Mouse (Mus musculus): ENCODE measurements around the gene Anp32b. TPM values are rescaled to one million over a fixed set of nuclear protein-coding genes. Genes with fewer than 3 reads are reported as not detected.

Anp32b gene
- 260 and 262 TPM in 2 replicates for polyA plus RNA-seq (2015; fragmentation: Nextera tagmentation; extraction: Ambion mirVana)

- Histone ChIP-seq H3K36me3 (no peaks in the 10 kb centered on the region), H3K4me1 (replicated peaks) (peaks cover 14% of the 10 kb centered on the region), H3K4me3 (replicated peaks) (peak within 1 kb of the TSS; percentile 94), H3K9ac (peak within 1 kb of the TSS; percentile 98), H3K9me3 (no peaks in the 10 kb centered on the region), H3K4me2 (replicated peaks) (peak within 1 kb of the TSS; percentile 81), H3K27ac (peak within 1 kb of the TSS; percentile 100), H3K27me3 (replicated peaks) (no peaks in the 10 kb centered on the region)
- under 1% methylated on average over 53 of the region's 66 CpGs for WGBS
- ATAC-seq: peak; percentile 95
Observed at GRCm38 (mm10) chr4:46450519-46451131, at the start of gene Anp32b. Gene Anp32b (plus strand): TSS chr4:46450902.

- ATAC-seq: peak; percentile 81
- Histone ChIP-seq H3K9ac (no peak overlapping the region), H3K4me1 (replicated peaks) (no peaks in the 10 kb centered on the region), H3K36me3 (no peaks in the 10 kb centered on the region), H3K9me3 (no peaks in the 10 kb centered on the region), H3K4me3 (replicated peaks) (no peak overlapping the region), H3K27ac (no peak overlapping the region), H3K27me3 (replicated peaks) (no peaks in the 10 kb centered on the region), H3K4me2 (replicated peaks) (no peak overlapping the region)
- 55% methylated on average over 6 of the region's 6 CpGs for WGBS
Observed at GRCm38 (mm10) chr4:46404042-46404795, 46.5 kb upstream of the Anp32b start.

DNA sequence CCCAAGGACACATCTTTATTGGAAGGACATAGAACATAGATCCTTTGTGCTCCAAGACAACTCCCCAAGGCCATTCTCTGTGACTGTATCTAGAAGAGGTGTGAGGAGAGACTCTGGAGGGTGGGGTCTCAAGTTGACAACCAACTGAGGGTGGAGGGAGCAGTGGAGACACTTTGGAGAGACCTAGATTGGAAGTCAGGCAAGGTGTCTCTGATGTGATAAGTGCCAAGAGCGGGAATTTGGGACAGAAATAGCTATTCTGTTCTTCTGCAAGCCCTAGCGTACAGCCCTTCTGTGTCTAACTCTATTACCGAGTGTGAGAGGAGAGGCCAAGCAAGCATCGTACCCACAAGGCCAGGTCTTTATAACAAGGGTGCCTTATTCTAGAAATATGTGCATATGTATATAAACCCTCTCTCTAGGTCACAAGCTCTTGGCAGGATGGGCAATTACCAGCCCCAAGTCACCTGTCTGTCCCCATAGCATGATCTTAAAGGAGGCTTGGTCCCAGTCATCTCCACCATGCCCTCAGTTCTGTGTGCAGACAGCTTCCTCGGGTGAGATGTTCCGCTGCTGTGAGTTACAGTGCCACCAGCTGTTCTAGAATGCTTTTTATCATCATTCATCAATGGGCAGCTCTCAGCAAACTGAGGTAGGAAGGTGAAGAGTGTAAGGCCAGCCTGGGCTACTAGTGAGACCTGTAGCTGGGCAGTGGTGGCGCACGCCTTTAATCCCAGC, 43.6 kb upstream of the Anp32b start:
- no peaks in the 10 kb centered on the region for H3K4me1 ChIP-seq (replicated peaks)
- H3K4me3 ChIP-seq (replicated peaks): no peak overlapping the region
- H3K27me3 ChIP-seq (replicated peaks): no peaks in the 10 kb centered on the region
- H3K4me2 ChIP-seq (replicated peaks): no peak overlapping the region
- no peak overlapping the region for H3K27ac ChIP-seq
- no peaks in the 10 kb centered on the region for H3K36me3 ChIP-seq
- no peak overlapping the region for H3K9ac ChIP-seq
- peak; percentile 68; the same call in 1 of the 2 replicates for ATAC-seq
- 90% methylated on average over 8 of the region's 8 CpGs for WGBS
- H3K9me3 ChIP-seq: no peaks in the 10 kb centered on the region

- no peaks in the 10 kb centered on the region for H3K27me3 ChIP-seq (replicated peaks)
- H3K4me3 ChIP-seq (replicated peaks): no peak overlapping the region
- H3K9me3 ChIP-seq: no peaks in the 10 kb centered on the region
- no peaks in the 10 kb centered on the region for H3K4me1 ChIP-seq (replicated peaks)
- H3K27ac ChIP-seq: no peak overlapping the region
- H3K4me2 ChIP-seq (replicated peaks): no peak overlapping the region
- 0 out of 2 replicates have a peak, but pooled peaks have one; percentile 43 for ATAC-seq
- no peaks in the 10 kb centered on the region for H3K36me3 ChIP-seq
- no peak overlapping the region for H3K9ac ChIP-seq
- 88% methylated on average over 5 of the region's 5 CpGs for WGBS
Observed at GRCm38 (mm10) chr4:46410677-46411076, 40.0 kb upstream of the Anp32b start.

DNA sequence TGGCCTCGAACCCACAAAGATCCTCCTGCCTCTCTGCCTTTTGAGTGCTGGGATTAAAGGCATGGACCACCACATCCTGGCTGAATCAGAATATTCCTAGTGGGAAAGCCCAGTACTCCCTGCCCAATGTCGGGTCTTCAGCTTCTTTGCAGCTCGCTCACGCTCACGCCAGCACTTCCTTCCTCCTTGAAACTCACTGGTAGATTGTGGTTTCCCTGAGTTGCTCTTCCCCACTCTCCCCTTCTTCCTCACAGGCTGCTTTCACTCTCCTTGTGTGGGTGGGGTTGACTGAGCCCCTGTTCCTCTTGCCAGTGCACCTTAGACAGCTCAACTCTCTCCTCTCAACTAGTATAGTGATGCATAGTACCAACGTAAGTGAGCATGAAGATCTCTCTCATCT, 39.2 kb upstream of the Anp32b start:
- H3K27me3 ChIP-seq (replicated peaks): no peaks in the 10 kb centered on the region
- H3K27ac ChIP-seq: no peak overlapping the region
- H3K9ac ChIP-seq: no peak overlapping the region
- H3K4me1 ChIP-seq (replicated peaks): no peaks in the 10 kb centered on the region
- ATAC-seq: no peak
- H3K4me3 ChIP-seq (replicated peaks): no peak overlapping the region
- H3K36me3 ChIP-seq: no peaks in the 10 kb centered on the region
- 79% methylated on average over 6 of the region's 6 CpGs for WGBS
- no peak overlapping the region for H3K4me2 ChIP-seq (replicated peaks)
- no peaks in the 10 kb centered on the region for H3K9me3 ChIP-seq

- no peaks in the 10 kb centered on the region for H3K4me1 ChIP-seq (replicated peaks)
- WGBS: 63% methylated on average over 1 of the region's 1 CpGs
- H3K9ac ChIP-seq: no peak overlapping the region
- no peaks in the 10 kb centered on the region for H3K27me3 ChIP-seq (replicated peaks)
- H3K4me3 ChIP-seq (replicated peaks): no peak overlapping the region
- H3K4me2 ChIP-seq (replicated peaks): no peak overlapping the region
- no peaks in the 10 kb centered on the region for H3K36me3 ChIP-seq
- no peak overlapping the region for H3K27ac ChIP-seq
- H3K9me3 ChIP-seq: no peaks in the 10 kb centered on the region
- no peak for ATAC-seq
Observed at GRCm38 (mm10) chr4:46412113-46412512, 38.6 kb upstream of the Anp32b start.

- Histone ChIP-seq H3K4me2 (replicated peaks) (no peak within 1 kb of the TSS), H3K4me3 (replicated peaks) (no peak within 1 kb of the TSS), H3K9ac (no peak within 1 kb of the TSS), H3K9me3 (no peaks in the 10 kb centered on the region), H3K27me3 (replicated peaks) (no peaks in the 10 kb centered on the region), H3K4me1 (replicated peaks) (no peaks in the 10 kb centered on the region), H3K27ac (no peak within 1 kb of the TSS), H3K36me3 (no peaks in the 10 kb centered on the region)
- 78% methylated on average over 7 of the region's 7 CpGs for WGBS
- ATAC-seq: no peak
Observed at GRCm38 (mm10) chr4:46413406-46413805, 37.3 kb upstream of the Anp32b start, which contains the start of gene Hemgn. Gene Hemgn (minus strand): TSS chr4:46413506.

- Histone ChIP-seq H3K4me1 (replicated peaks) (no peaks in the 10 kb centered on the region), H3K9ac (no peak overlapping the region), H3K27ac (no peak overlapping the region), H3K4me3 (replicated peaks) (no peak overlapping the region), H3K9me3 (no peaks in the 10 kb centered on the region), H3K27me3 (replicated peaks) (no peaks in the 10 kb centered on the region), H3K4me2 (replicated peaks) (no peak overlapping the region), H3K36me3 (no peaks in the 10 kb centered on the region)
- peak; percentile 45; the same call in 1 of the 2 replicates for ATAC-seq
- WGBS: 61% methylated on average over 3 of the region's 3 CpGs
Observed at GRCm38 (mm10) chr4:46417491-46417890, 33.2 kb upstream of the Anp32b start.

DNA sequence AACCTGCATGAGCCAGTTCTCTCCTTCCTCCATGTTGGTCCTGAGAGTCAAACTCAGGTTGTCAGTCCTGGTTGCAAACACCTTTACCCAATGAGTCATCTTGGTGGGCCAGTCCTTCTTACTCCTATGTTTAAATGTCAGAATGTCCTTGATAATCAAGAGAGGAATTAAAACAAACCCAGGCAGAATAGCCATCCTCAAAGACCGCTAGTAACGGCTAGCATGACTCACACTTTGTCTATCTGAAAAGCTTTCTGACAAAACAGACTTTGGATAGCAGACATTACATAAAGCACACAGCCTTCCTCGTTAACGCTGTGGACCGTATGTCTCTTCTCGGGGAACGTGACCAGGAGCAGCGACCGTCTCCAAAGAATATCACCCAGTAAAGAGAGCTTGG, 31.9 kb upstream of the Anp32b start:
- H3K4me2 ChIP-seq (replicated peaks): no peak overlapping the region
- no peaks in the 10 kb centered on the region for H3K36me3 ChIP-seq
- no peak overlapping the region for H3K9ac ChIP-seq
- WGBS: 79% methylated on average over 9 of the region's 9 CpGs
- no peak overlapping the region for H3K4me3 ChIP-seq (replicated peaks)
- no peaks in the 10 kb centered on the region for H3K4me1 ChIP-seq (replicated peaks)
- H3K9me3 ChIP-seq: no peaks in the 10 kb centered on the region
- no peak for ATAC-seq
- H3K27me3 ChIP-seq (replicated peaks): no peaks in the 10 kb centered on the region
- H3K27ac ChIP-seq: no peak overlapping the region

- no peaks in the 10 kb centered on the region for H3K27me3 ChIP-seq (replicated peaks)
- WGBS: 63% methylated on average over 8 of the region's 8 CpGs
- ATAC-seq: no peak
Observed at GRCm38 (mm10) chr4:46422625-46423024, 28.1 kb upstream of the Anp32b start.

GRCm38 (mm10) chr4:46428903-46429499, 21.7 kb upstream of the Anp32b start:
- no peaks in the 10 kb centered on the region for H3K36me3 ChIP-seq
- 63% methylated on average over 10 of the region's 10 CpGs for WGBS

More at GRCm38 (mm10) chr4:46422625-46423024, 28.1 kb upstream of the Anp32b start:
- Histone ChIP-seq H3K4me2 (replicated peaks) (no peak overlapping the region), H3K9me3 (no peaks in the 10 kb centered on the region), H3K9ac (no peak overlapping the region), H3K4me3 (replicated peaks) (no peak overlapping the region), H3K36me3 (no peaks in the 10 kb centered on the region), H3K4me1 (replicated peaks) (no peaks in the 10 kb centered on the region), H3K27ac (no peak overlapping the region)

More at GRCm38 (mm10) chr4:46428903-46429499, 21.7 kb upstream of the Anp32b start:
- Histone ChIP-seq H3K27me3 (replicated peaks) (no peaks in the 10 kb centered on the region), H3K9me3 (no peaks in the 10 kb centered on the region), H3K9ac (no peak overlapping the region), H3K4me1 (replicated peaks) (no peaks in the 10 kb centered on the region), H3K4me2 (replicated peaks) (no peak overlapping the region), H3K27ac (no peak overlapping the region), H3K4me3 (replicated peaks) (no peak overlapping the region)
- ATAC-seq: no peak

All from intestine, embryonic 15.5 days (tissue).